Comparison of ENCODE assay signal across 27 mouse cellular contexts in genomic region chr11:100750127-100750526, GRCm38 (mm10). TPM values are rescaled to one million over a fixed set of nuclear protein-coding genes. Genes with fewer than 3 reads are reported as not detected.
DNase-seq lines count a peak whose midpoint lies in the region; TF ChIP-seq lines count a peak whose summit lies in the region.
"Had no signal": no experiment of that assay in that cellular context is flagged by ENCODE, and none has a peak within 500 bp of the region (broad histone marks: within the 10 kb centered on the region; RNA-seq: fewer than 3 reads in every experiment).

No protein-coding gene starts in this region.

- H3K4me3 ChIP-seq in left cerebral cortex, adult 2 months = no peak overlapping the region
- peak overlapping the region; percentile 64 for H3K4me3 ChIP-seq in E14TG2a.4 (replicated peaks; ENCODE audit: low read length)
- H3K4me3 ChIP-seq in ES-Bruce4 (ENCODE audit: low read depth, low read length) = peak overlapping the region; percentile 11; the same call in 1 of the 2 replicates
- H3K4me3 ChIP-seq: embryonic facial prominence, embryonic 10.5 days; embryonic facial prominence, embryonic 12.5 days; forebrain, embryonic 13.5 days; forebrain, embryonic 15.5 days had no signal

- intact Hi-C loops in left cerebral cortex, adult 2 months (cut with DNase I) = loop anchor here (5.0 kb wide), 1 partner anchor 188 kb away; no protein-coding TSS in a partner anchor
- intact Hi-C loops in left cerebral cortex, postnatal 10 days (cut with DNase I) = no loop called here

- no peak overlapping the region for H3K9ac ChIP-seq in ES-Bruce4 (ENCODE audit: low read depth, poor library complexity, severe bottlenecking)
- H3K9ac ChIP-seq: embryonic facial prominence, embryonic 12.5 days; forebrain, embryonic 13.5 days; forebrain, embryonic 15.5 days; forebrain, postnatal 0 days had no signal

- H3K27ac ChIP-seq in left cerebral cortex, adult 2 months = peak overlapping the region; percentile 68; the same call in 1 of the 2 replicates
- H3K27ac ChIP-seq in ES-Bruce4 (ENCODE audit: insufficient read depth, low read length) = no peak overlapping the region
- H3K27ac ChIP-seq: embryonic facial prominence, embryonic 10.5 days; embryonic facial prominence, embryonic 12.5 days; forebrain, embryonic 13.5 days; forebrain, embryonic 15.5 days had no signal

- TF ChIP-seq POLR2A in ES-Bruce4 (IDR thresholded peaks at IDR 0.05; ENCODE audit: insufficient read depth, low read length) = no peak

- TF ChIP-seq EP300 in ES-Bruce4 (IDR thresholded peaks at IDR 0.05; ENCODE audit: insufficient read depth, low read depth, low read length) = no peak

- no peak for TF ChIP-seq CTCF in left cerebral cortex, adult 2 months (IDR thresholded peaks at IDR 0.05)
- TF ChIP-seq CTCF in E14TG2a.4 (conservative IDR thresholded peaks at IDR 0.05; ENCODE audit: low read length) (no peak), ES-Bruce4 (IDR thresholded peaks at IDR 0.05; ENCODE audit: low read depth, low read length) (no peak)

- peaks cover 52% of the 10 kb centered on the region for H3K4me1 ChIP-seq in E14TG2a.4 (replicated peaks; ENCODE audit: low read depth, low read length)
- no peaks in the 10 kb centered on the region for H3K4me1 ChIP-seq in ES-Bruce4 (ENCODE audit: control insufficient read depth, insufficient read depth, low read length)
- H3K4me1 ChIP-seq: embryonic facial prominence, embryonic 12.5 days; forebrain, embryonic 13.5 days; forebrain, embryonic 15.5 days had no signal

- peaks cover 57% of the 10 kb centered on the region for H3K27me3 ChIP-seq in E14TG2a.4 (ENCODE audit: insufficient read depth, low read length)
- no peaks in the 10 kb centered on the region for H3K27me3 ChIP-seq in ES-Bruce4 (ENCODE audit: control insufficient read depth, insufficient read depth, low read length, poor library complexity, severe bottlenecking)
- H3K27me3 ChIP-seq: forebrain, embryonic 15.5 days had no signal

- H3K36me3 ChIP-seq in E14TG2a.4 (ENCODE audit: insufficient read depth, low read length) (no peaks in the 10 kb centered on the region), ES-Bruce4 (ENCODE audit: control insufficient read depth, insufficient read depth, low read length, poor library complexity, severe bottlenecking) (no peaks in the 10 kb centered on the region)
- H3K36me3 ChIP-seq: embryonic facial prominence, embryonic 10.5 days; embryonic facial prominence, embryonic 12.5 days had no signal

- no peak for DNase-seq in left cerebral cortex, adult 2 months (ENCODE audit: extremely low spot score in 1 of 2, low spot score in 2 of 2)
- DNase-seq in left cerebral cortex, postnatal 10 days (ENCODE audit: extremely low spot score in 1 of 2, low spot score in 2 of 2) = no peak
- DNase-seq in right cerebral cortex, adult 18-20 months = peak; percentile 37
- no peak for DNase-seq in right cerebral cortex, postnatal 36 days (ENCODE audit: low spot score in 2 of 2)
- DNase-seq in yolk sac, embryonic 10.5 days (ENCODE audit: low spot score) = no peak
- DNase-seq in lung, postnatal 4 days = no peak
- DNase-seq: adrenal gland, adult 2 months; adrenal gland, postnatal 10 days; cerebellum, adult 11-12 months; cerebellum, adult 2 months; cerebellum, adult 9-10 months; cerebellum, postnatal 10 days; cerebellum, postnatal 25 days; forebrain, postnatal 0 days had no signal

- H3K9me3 ChIP-seq in E14TG2a.4 (ENCODE audit: low read length) = no peaks in the 10 kb centered on the region
- no peaks in the 10 kb centered on the region for H3K9me3 ChIP-seq in ES-Bruce4 (replicated peaks; ENCODE audit: control insufficient read depth, insufficient read depth, low read length, poor library complexity, severe bottlenecking)
- H3K9me3 ChIP-seq: embryonic facial prominence, embryonic 10.5 days; embryonic facial prominence, embryonic 12.5 days; forebrain, embryonic 13.5 days; forebrain, embryonic 15.5 days had no signal

RNA-seq across cellular contexts. Expression of gene Kcnh4, which starts 9.6 kb away (rescaled TPM):
- total RNA-seq in left cerebral cortex, adult 2 months (2021) = 10 to 100 TPM; 17.2 to 18.4 TPM
- 1 to 10 TPM; 7.8 to 9.5 TPM for total RNA-seq in left cerebral cortex, postnatal 10 days (2021)
- polyA plus RNA-seq in ES-Bruce4 (2011; ENCODE audit: insufficient read depth, insufficient read length, low read depth, missing spikeins) = 0.17 and 0.21 TPM in 2 replicates
- polyA plus RNA-seq: C2C12 had no signal

RNA-seq across cellular contexts. Expression of gene Rab5c, which starts 12.1 kb away (rescaled TPM):
- total RNA-seq in left cerebral cortex, adult 2 months (2021) = 100 to 1,000 TPM; 139 to 142 TPM
- 100 to 1,000 TPM; 162 to 167 TPM for total RNA-seq in left cerebral cortex, postnatal 10 days (2021)
- 95.2 and 95.3 TPM in 2 replicates for polyA plus RNA-seq in ES-Bruce4 (2011; ENCODE audit: insufficient read depth, insufficient read length, low read depth, missing spikeins)

RNA-seq across cellular contexts. Expression of gene Hcrt, which starts 12.6 kb away (rescaled TPM):
- not detected for total RNA-seq in left cerebral cortex, adult 2 months (2021)
- under 1 TPM in 1 of 2 experiments, not detected in 1; 0.86 TPM for total RNA-seq in left cerebral cortex, postnatal 10 days (2021)
- polyA plus RNA-seq in ES-Bruce4 (2011; ENCODE audit: insufficient read depth, insufficient read length, low read depth, missing spikeins) = not detected in 2 replicates
- total RNA-seq: adrenal gland, adult 2 months; adrenal gland, postnatal 10 days; adrenal gland, postnatal 25 days; adrenal gland, postnatal 4 days; ES-E14; MEL had no signal
- polyA plus RNA-seq: adrenal gland, adult 2 months; C2C12; cerebellum, adult 2 months; embryonic facial prominence, embryonic 10.5 days; embryonic facial prominence, embryonic 12.5 days; embryonic facial prominence, embryonic 14.5 days; forebrain, embryonic 11.5 days; forebrain, embryonic 13.5 days had no signal

RNA-seq across cellular contexts. Expression of gene Ghdc, which starts 20.6 kb away (rescaled TPM):
- total RNA-seq in left cerebral cortex, adult 2 months (2021) = 1 to 10 TPM; 7.3 TPM
- 1 to 10 TPM; 5.9 to 7.6 TPM for total RNA-seq in left cerebral cortex, postnatal 10 days (2021)
- 5.4 and 5.8 TPM in 2 replicates for polyA plus RNA-seq in ES-Bruce4 (2011; ENCODE audit: insufficient read depth, insufficient read length, low read depth, missing spikeins)

RNA-seq across cellular contexts. Expression of gene Hspb9, which starts 36.5 kb away (rescaled TPM):
- not detected for total RNA-seq in left cerebral cortex, adult 2 months (2021)
- total RNA-seq in left cerebral cortex, postnatal 10 days (2021) = not detected
- not detected in 2 replicates for polyA plus RNA-seq in ES-Bruce4 (2011; ENCODE audit: insufficient read depth, insufficient read length, low read depth, missing spikeins)
- total RNA-seq: adrenal gland, adult 2 months; adrenal gland, postnatal 25 days; forebrain, postnatal 0 days had no signal
- polyA plus RNA-seq: adrenal gland, adult 2 months; cerebellum, adult 2 months; embryonic facial prominence, embryonic 12.5 days; embryonic facial prominence, embryonic 14.5 days; forebrain, embryonic 13.5 days had no signal
